In the genomic region with DNA sequence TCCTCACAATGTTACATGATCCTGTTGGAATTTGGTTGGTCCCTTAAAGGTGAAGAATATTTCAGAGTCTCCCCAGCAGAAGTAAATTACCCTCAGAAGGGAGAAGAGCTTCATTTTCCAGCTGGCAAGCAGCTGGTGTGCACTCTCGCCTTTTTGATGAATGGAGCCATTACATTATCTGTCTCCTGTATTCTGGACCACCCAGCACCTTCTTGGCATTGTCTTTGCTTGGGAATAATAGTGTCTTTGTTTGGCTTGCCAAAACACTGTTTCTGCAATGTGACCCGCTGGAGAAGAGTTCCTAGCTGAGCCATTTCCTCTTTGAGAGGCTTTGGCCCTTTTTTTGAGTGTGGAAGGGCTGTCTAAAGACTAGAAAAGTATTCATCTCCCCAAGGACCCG, we compare ENCODE assay signal across 9 mouse cellular contexts.
A peak's percentile ranks its signal among the peaks of the same experiment; 100 is the strongest.
DNase-seq lines count a peak whose midpoint lies in the region; ATAC-seq and TF ChIP-seq lines count a peak whose summit lies in the region.
"Had no signal": no experiment of that assay in that cellular context is flagged by ENCODE, and none has a peak within 500 bp of the region (broad histone marks: within the 10 kb centered on the region; RNA-seq: fewer than 3 reads in every experiment).

No protein-coding gene starts in this region.

- no peaks in the 10 kb centered on the region for H3K9me3 ChIP-seq in heart, embryonic 10.5 days
- H3K9me3 ChIP-seq in hindbrain, embryonic 15.5 days, result no peaks in the 10 kb centered on the region
- H3K9me3 ChIP-seq in intestine, embryonic 16.5 days (ENCODE audit: control insufficient read depth, low read length), result no peaks in the 10 kb centered on the region
- H3K9me3 ChIP-seq: lung, embryonic 15.5 days had no signal

- H3K27ac ChIP-seq in heart, adult 2 months, result peak overlapping the region; percentile 47
- no peak overlapping the region for H3K27ac ChIP-seq in heart, embryonic 10.5 days
- H3K27ac ChIP-seq in cerebellum, adult 2 months (ENCODE audit: insufficient read depth, low read length), result no peak overlapping the region
- peak overlapping the region; percentile 55; the same call in 1 of the 2 replicates for H3K27ac ChIP-seq in hindbrain, embryonic 15.5 days (replicated peaks)
- H3K27ac ChIP-seq in intestine, embryonic 16.5 days (ENCODE audit: low read length), result no peak overlapping the region
- H3K27ac ChIP-seq: lung, embryonic 15.5 days had no signal

- H3K36me3 ChIP-seq in heart, adult 2 months (ENCODE audit: control insufficient read depth, insufficient read depth, low read length), result peaks cover 11% of the 10 kb centered on the region
- H3K36me3 ChIP-seq in heart, embryonic 10.5 days, result no peaks in the 10 kb centered on the region
- no peaks in the 10 kb centered on the region for H3K36me3 ChIP-seq in hindbrain, embryonic 15.5 days
- no peaks in the 10 kb centered on the region for H3K36me3 ChIP-seq in intestine, embryonic 16.5 days (ENCODE audit: control insufficient read depth, insufficient read depth, low read length)
- H3K36me3 ChIP-seq: lung, embryonic 15.5 days had no signal

- H3K4me1 ChIP-seq in heart, adult 2 months (ENCODE audit: control insufficient read depth, insufficient read depth, low read length), result peaks cover 4% of the 10 kb centered on the region
- no peaks in the 10 kb centered on the region for H3K4me1 ChIP-seq in heart, embryonic 10.5 days
- H3K4me1 ChIP-seq in cerebellum, adult 2 months (ENCODE audit: control insufficient read depth, insufficient read depth, low read length), result no peaks in the 10 kb centered on the region
- H3K4me1 ChIP-seq in hindbrain, embryonic 15.5 days (replicated peaks), result 0 out of 2 replicates have a peak, but pooled peaks cover 5% of the 10 kb centered on the region
- no peaks in the 10 kb centered on the region for H3K4me1 ChIP-seq in intestine, embryonic 16.5 days (ENCODE audit: control insufficient read depth, insufficient read depth, low read length)

- no peaks in the 10 kb centered on the region for H3K79me2 ChIP-seq in heart, adult 2 months (replicated peaks; ENCODE audit: control insufficient read depth, insufficient read depth, low read length)

- no peak for TF ChIP-seq CTCF in heart, adult 2 months (IDR thresholded peaks at IDR 0.05)
- TF ChIP-seq CTCF in cerebellum, adult 2 months (IDR thresholded peaks at IDR 0.05; ENCODE audit: borderline replicate concordance, insufficient read depth, low read depth, low read length), result no peak

- peak in 1 of 2 experiments; percentile 36 for DNase-seq in heart, adult 2 months
- DNase-seq in heart, embryonic 10.5 days (ENCODE audit: low spot score), result no peak
- peak; percentile 57 for DNase-seq in 3T3-L1 (ENCODE audit: low read depth, low spot score)
- peak; percentile 7 to 29 for DNase-seq in cerebellum, adult 2 months
- DNase-seq in natural killer cell, adult 2 months (ENCODE audit: low spot score in 2 of 2), result no peak
- no peak for DNase-seq in frontal cortex, postnatal 10 days (ENCODE audit: low spot score in 2 of 2)

- H3K9ac ChIP-seq in heart, adult 2 months (ENCODE audit: low read depth, low read length), result no peak overlapping the region
- no peak overlapping the region for H3K9ac ChIP-seq in hindbrain, embryonic 15.5 days
- H3K9ac ChIP-seq in intestine, embryonic 16.5 days (ENCODE audit: low read depth, low read length), result no peak overlapping the region
- H3K9ac ChIP-seq: lung, embryonic 15.5 days had no signal

- no peak overlapping the region for H3K4me3 ChIP-seq in heart, adult 2 months
- no peak overlapping the region for H3K4me3 ChIP-seq in heart, embryonic 10.5 days
- H3K4me3 ChIP-seq in cerebellum, adult 2 months (replicated peaks; ENCODE audit: insufficient read depth, low read depth, low read length), result no peak overlapping the region
- H3K4me3 ChIP-seq in hindbrain, embryonic 15.5 days, result no peak overlapping the region
- no peak overlapping the region for H3K4me3 ChIP-seq in intestine, embryonic 16.5 days (ENCODE audit: low read length)
- H3K4me3 ChIP-seq: lung, embryonic 15.5 days had no signal

- intact Hi-C loops in heart, adult 2 months (cut with DNase I), result no loop called here

- peak; percentile 85 for ATAC-seq in hindbrain, embryonic 15.5 days (ENCODE audit: low FRiP score, low read depth)
- ATAC-seq in intestine, embryonic 16.5 days, result no peak

- H3K27me3 ChIP-seq in heart, adult 2 months (ENCODE audit: control insufficient read depth, insufficient read depth, low read length), result no peaks in the 10 kb centered on the region
- H3K27me3 ChIP-seq in heart, embryonic 10.5 days (ENCODE audit: insufficient read depth, poor library complexity, severe bottlenecking), result no peaks in the 10 kb centered on the region
- H3K27me3 ChIP-seq in cerebellum, adult 2 months (ENCODE audit: control insufficient read depth, insufficient read depth, low read length), result no peaks in the 10 kb centered on the region
- no peaks in the 10 kb centered on the region for H3K27me3 ChIP-seq in hindbrain, embryonic 15.5 days
- H3K27me3 ChIP-seq in intestine, embryonic 16.5 days (replicated peaks; ENCODE audit: control insufficient read depth, insufficient read depth, low read length), result no peaks in the 10 kb centered on the region
- H3K27me3 ChIP-seq: lung, embryonic 15.5 days had no signal

- TF ChIP-seq POLR2A in heart, adult 2 months (IDR thresholded peaks at IDR 0.05; ENCODE audit: insufficient read depth, low read depth, low read length), result no peak
- no peak for TF ChIP-seq POLR2A in cerebellum, adult 2 months (IDR thresholded peaks at IDR 0.05; ENCODE audit: borderline replicate concordance, insufficient read depth, low read length)

- TF ChIP-seq EP300 in heart, adult 2 months (IDR thresholded peaks at IDR 0.05; ENCODE audit: insufficient read depth, low read depth, low read length), result no peak

- no peak overlapping the region for H3K4me2 ChIP-seq in hindbrain, embryonic 15.5 days
- no peak overlapping the region for H3K4me2 ChIP-seq in intestine, embryonic 16.5 days (ENCODE audit: low read depth, low read length)
- H3K4me2 ChIP-seq: lung, embryonic 15.5 days had no signal

- WGBS in heart, adult 2 months, result 30% methylated on average over 3 of the region's 3 CpGs
- WGBS in heart, embryonic 10.5 days, result 60% methylated on average over 3 of the region's 3 CpGs
- WGBS in cerebellum, adult 2 months, result 15% methylated on average over 3 of the region's 3 CpGs
- WGBS in hindbrain, embryonic 15.5 days, result 21% methylated on average over 3 of the region's 3 CpGs
- WGBS in intestine, embryonic 16.5 days, result 43% methylated on average over 3 of the region's 3 CpGs

Comparison
In these comparisons a context has a peak if more than half of its experiments do, and no peak if none do; other contexts are left out.
1. H3K27ac ChIP-seq: peak in heart, adult 2 months (single experiment) and hindbrain, embryonic 15.5 days (single experiment); none in heart, embryonic 10.5 days (single experiment), cerebellum, adult 2 months (single experiment) and intestine, embryonic 16.5 days (single experiment).
2. DNase-seq: peak in 3T3-L1 (single experiment) and cerebellum, adult 2 months (2 of 2); none in heart, embryonic 10.5 days (single experiment), natural killer cell, adult 2 months (0 of 2) and frontal cortex, postnatal 10 days (0 of 2).